Mouse (Mus musculus): Measurements from ENCODE around the gene Hist1h3a.
A peak's percentile ranks its signal among the peaks of the same experiment; 100 is the strongest.
"Not testable (repeated sequence)": the region's sequence is repeated elsewhere in the genome, so short reads cannot be mapped to it uniquely, and the experiment has no call there.

Hist1h3a gene

DNA sequence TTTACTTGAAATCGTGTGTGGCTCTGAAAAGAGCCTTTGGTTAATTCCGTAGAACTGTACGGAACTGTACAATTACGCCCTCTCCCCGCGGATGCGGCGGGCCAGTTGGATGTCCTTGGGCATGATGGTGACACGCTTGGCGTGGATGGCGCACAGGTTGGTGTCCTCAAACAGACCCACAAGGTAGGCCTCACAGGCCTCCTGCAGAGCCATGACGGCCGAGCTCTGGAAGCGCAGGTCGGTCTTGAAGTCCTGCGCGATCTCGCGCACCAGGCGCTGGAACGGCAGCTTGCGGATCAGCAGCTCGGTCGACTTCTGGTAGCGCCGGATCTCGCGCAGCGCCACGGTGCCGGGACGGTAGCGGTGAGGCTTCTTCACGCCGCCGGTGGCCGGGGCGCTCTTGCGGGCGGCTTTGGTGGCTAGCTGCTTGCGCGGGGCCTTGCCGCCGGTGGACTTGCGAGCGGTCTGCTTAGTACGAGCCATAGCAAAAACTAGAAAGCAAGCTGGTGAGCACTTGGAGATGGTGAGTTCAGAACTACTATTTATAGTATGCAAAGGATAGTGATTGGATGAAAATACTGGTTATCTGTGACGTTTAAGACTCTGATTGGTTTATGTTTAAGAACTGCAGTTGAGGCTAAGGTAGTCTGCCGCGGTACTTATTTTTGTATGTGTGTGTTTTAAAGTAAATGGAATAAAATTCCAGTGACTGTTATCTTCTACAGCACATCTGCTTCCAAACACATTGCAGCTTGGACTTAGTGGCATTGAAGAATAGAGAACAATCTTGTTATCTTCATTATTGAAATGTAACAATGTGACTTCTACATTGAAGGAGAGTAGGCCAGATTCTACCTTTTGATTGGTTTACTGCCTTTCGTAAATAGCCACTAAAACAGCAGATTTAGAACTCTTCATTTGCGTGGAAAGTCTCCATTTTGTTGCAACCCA lies at the start of gene Hist1h3a:
TSS of gene Hist1h3a (minus strand) at position 516 of the 951 bp plus-strand sequence.
- DNase-seq (ENCODE audit: low read depth), result peak; percentile 70

DNA sequence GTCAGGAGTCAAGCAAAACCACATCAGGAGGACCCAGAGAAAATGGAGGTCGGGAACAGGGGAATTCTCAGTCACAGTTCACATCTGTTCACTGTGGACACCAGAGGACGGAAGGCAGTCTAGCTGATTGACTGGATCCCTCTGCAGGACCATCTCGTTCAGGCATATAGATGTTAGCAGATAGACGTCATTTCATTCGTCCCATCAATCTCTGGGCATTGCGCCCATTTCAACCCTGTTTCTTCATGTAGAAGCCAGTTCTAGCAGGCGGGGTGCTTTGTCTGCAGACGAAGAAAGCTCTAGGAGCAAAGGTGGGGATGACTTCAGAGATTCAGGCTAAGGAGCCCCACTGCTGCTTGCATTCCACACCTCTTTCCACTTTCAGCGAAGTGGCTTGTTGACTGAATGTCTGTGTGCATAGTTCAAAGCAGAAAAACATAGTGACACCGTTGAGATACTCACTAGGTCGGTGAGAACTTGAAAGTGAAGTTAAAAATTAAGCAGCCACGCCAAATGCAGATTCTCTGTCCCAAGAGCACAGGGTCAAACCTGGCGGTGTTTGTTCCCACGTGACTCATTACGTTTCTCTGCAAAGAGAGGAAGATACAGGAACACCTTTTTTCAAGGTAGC lies 44.4 kb upstream of the Hist1h3a start, which contains the start of gene Slc17a2:
TSS of gene Slc17a2 (plus strand) at position 572 of the 631 bp plus-strand sequence.
- no peak for DNase-seq (ENCODE audit: low read depth)

DNA sequence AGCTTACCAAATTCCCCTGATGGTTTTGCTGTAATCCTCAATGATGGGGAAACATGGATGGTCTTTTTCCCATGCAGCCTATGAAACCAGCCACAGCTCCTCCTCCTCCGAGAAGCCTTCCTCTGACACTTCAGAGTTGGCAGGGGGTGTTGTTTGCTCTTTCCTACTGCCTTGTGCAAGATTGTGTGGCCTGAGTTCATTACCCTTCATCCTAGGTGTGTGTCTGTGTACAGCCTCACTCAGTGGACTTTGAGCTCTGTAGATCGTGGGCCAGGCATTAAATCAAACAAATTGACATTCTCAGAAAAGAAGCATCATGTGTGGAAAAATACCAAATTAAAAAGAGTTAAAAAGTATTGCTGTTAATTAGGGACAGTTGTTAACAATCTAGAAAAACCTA lies 42.3 kb upstream of the Hist1h3a start:
- DNase-seq (ENCODE audit: low read depth), result no peak

DNA sequence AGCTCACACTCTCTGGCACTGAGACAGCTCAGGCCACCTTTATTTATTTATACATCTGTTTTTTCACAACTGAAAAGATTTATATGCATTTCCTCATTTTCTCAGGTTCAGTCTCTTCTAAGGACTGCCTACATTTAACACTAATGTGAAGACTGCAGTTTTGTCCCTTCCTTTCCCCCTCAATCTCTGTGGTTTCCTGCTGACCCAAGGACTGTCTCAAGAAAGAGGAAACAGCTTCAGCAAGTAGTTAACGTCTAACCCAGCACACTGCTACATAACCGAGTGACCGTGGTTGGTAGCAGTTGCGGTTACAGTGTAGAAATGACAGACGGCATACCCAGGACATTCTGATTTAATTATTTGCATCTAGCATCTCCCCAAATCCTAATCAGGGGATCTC lies 37.2 kb upstream of the Hist1h3a start:
- no peak for DNase-seq (ENCODE audit: low read depth)

DNA sequence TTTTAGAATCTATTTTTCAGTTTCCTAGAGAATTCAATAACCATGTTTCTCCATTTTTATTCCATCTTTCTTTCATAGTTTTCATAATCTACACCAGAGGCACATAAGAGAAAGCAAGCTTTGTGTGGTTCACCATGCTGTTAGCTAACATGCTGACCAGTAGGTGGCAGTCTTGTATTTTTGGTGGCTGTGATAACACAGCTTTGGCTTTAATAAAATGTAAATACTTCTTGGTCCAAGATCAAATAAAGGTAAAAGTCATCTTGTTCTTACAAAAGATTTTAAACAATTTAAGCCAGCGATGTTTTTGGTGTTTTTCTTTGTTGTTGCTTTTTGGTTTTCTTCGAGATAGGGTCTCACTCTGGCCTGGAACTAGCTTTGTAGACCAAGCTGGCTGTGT lies 30.3 kb upstream of the Hist1h3a start:
- peak; percentile 20 for DNase-seq (ENCODE audit: low read depth)

DNA sequence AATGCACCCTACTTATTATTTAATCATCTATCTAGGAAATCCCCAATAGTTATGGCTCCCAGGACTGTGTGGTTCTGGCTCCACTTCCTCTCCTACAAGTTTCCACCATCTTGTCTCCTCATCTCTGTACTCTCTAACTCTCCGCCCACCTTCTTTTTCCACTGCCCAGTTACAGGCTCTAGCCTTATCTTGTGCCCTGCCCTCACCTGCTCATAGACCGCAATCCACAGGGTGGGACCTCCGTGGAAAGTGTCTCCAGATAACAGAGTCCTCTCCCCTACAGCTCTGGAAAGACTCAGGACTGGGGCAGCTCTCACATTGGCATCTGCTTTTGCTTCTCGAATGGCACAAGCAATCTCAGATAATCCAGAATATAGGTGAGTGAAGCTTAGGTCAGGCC lies 16.8 kb upstream of the Hist1h3a start:
- no peak for DNase-seq (ENCODE audit: low read depth)

DNA sequence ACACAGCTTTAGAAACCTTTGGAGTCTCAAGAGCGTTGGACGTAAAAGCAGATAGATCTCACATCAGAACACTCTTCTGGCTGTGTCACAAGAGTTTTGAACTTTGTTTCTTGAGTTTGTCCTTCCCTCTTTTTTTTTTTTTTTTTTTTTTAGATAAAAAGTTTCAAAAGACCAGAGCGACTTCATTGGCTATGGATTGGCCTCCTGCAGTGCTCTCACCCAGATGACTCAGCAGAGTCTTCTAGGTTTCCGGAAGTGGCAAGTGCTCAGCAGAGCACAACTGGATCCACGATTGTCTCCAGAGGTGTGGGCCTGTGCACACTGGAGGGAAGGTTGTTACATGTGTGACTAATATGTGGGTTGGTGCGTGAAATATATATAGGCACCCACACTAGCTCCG lies 16.2 kb upstream of the Hist1h3a start:
- no peak for DNase-seq (ENCODE audit: low read depth)

DNA sequence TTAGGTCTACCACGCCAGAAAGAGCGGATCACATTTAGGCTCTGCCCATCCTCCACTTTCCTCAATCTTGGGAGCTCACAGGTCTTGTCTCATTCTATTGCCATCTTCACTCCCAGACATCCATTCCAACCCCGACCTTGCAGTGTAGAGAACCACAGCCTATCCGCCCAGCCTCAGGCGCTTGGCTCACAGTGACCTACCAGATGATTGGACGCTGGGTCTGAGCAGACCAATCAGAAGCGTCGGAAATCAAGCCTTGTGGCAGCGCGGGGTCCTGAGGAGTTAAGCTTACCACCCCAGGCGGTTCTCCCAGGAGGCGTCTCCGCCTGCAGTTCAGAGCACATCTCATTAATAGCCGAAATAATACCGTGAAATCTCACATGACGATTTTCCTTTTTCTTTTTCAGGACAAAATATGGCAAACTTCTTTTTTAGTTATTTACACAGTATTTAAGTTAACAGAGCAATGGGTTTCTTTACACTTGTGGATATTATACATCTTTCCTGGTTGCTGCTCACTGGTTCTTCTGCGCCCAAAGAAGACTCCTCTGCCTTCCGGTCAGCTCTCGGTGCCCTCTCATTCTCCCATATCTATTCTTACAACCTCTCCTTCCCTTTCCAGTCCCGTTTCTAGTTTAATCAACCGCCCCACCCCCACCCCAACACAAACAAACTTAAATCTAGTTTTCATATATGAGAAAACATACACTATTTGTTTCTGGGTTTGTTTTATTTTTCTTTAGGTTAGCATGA lies 10.6 kb upstream of the Hist1h3a start:
- no peak for DNase-seq (ENCODE audit: low read depth)

DNA sequence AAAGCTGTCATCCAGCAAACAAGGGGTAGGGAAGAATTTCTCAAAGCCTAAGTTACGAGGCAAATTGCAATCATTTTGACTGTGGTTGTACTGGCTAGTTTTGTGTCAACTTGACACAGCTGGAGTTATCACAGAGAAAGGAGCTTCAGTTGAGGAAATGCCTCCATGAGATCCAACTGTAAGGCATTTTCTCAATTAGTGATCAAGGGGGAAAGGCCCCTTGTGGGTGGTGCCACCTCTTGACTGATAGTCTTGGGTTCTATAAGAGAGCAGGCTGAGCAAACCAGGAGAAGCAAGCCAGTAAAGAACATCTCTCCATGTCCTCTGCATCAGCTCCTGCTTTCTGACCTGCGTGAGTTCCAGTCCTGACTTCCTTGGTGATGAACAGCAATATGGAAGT lies 7.4 kb upstream of the Hist1h3a start, which contains the start of gene Trim38:
TSS of gene Trim38 (plus strand) at position 301 of the 400 bp plus-strand sequence.
- DNase-seq (ENCODE audit: low read depth), result not testable (repeated sequence)

DNA sequence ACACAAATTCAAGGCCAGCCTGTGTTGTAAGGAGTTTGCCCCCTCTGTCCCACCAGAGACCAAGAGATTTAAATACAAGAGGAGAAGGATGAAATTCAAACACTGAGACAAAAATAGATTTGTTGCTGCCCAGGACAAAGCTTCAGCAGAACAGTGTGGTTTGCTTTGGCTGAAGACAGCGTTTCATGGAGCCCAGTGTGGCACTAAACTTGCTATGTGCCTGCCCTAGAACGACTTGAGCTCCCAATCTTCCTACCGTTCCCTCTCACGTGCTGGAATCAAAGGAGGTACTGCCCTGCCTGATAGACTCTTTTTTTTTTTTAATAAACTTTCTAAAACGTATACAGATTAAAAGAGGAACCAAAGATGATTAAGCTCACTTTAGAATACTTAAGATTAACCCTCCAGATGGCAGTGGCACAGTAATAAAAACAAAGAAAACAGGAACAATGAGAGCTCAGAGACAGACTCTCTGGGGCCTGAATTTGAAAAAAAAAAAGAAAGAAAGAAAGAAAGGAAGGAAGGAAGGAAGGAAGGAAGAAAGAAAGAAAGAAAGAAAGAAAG lies 6.7 kb upstream of the Hist1h3a start:
- DNase-seq (ENCODE audit: low read depth), result no peak

DNA sequence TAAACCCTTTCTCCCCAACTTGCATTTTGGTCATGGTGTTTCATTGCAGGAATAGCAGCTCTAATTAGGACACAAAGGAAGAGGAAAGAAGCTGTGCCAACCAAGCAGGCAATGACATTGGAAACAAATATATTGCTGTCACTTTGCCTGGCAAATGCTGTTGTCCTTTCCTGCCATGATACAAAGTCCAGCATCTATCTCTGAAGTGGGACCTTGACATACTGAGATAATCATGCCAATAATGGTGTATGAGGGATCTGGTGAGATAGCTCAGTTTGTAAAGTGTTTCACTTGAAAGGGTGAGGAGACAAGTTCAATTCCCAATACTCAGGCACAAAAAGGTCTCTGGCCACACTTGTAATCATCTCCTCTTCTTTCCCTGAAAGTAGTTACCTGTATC lies 4.6 kb upstream of the Hist1h3a start:
- DNase-seq (ENCODE audit: low read depth), result no peak

DNA sequence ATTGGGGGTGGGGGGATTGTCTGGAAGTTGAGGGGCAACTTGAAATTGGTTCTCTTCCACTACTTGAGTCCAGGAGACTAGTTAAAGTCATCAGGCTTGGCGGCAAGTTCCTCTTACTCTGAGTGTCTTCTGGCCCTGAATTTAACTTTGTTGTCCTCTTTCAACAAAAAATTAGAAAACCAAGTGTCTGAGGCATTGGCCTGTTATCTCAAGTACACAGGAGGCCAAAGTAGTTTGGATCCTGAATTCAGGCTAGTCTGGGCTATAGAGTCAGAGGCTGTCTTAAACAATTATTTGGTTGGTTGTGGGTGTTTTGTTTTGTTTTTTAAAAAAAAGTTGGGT lies 3.0 kb upstream of the Hist1h3a start:
- DNase-seq (ENCODE audit: low read depth), result no peak

DNA sequence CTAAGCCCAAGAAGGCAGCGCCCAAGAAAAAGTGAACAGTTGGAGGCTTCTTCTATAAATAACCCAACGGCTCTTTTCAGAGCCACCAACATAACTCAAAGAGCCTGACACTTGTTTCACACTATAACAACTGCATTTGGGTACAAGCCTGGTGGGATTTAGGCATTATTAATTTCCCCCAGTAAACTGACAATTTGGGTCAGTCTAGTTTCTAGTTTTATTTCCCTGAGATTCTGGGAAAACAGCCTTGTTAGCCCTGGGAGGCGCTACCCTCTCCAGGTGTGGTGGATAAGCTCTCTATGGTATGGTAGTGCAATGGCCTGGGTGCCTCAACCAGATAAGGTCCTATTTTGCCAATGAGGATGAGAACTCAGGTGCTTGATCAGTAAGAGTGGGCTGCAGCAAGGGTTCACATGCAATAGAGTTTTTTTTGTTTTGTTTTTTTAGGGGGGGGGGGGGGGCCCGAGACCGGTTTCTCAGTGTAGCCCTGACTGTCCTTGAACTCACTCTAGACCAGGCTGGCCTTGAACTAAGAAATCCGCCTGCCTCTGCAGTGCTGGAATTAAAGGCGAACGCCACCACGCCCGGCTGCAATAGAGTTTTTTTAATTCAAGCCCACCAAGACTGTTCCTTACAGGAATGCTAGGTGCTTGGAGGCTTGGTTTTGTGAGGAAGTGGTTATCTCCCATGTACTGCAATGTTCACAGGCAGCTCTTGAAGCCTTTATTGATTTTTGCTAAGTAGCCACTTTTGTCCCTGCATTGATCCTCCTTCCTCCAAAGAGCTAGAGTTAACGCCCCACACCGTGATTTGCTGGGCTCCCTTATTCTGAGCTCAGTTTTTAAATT lies 2.4 kb upstream of the Hist1h3a start:
- no peak for DNase-seq (ENCODE audit: low read depth)

DNA sequence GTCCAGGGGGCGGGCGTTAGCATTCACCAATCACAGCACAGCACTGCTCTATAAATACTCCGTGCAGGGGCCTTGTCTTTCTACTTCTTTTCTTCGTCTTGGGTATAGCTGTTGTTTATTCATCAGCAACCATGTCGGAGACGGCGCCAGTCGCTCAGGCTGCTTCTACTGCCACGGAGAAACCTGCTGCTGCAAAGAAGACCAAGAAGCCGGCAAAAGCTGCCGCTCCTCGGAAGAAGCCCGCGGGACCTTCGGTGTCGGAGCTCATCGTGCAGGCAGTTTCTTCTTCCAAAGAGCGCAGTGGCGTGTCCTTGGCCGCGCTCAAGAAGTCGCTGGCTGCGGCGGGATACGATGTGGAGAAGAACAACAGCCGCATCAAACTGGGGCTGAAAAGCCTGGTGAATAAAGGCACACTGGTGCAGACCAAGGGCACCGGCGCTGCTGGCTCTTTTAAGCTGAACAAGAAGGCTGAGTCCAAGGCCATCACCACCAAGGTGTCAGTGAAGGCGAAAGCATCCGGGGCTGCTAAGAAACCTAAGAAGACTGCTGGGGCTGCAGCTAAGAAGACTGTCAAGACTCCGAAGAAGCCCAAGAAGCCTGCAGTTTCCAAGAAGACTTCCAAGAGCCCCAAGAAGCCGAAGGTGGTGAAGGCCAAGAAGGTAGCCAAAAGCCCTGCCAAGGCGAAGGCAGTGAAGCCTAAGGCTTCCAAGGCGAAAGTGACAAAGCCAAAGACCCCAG lies 1.6 kb upstream of the Hist1h3a start, which contains the start of gene Hist1h1a:
TSS of gene Hist1h1a (plus strand) at position 81 of the 738 bp plus-strand sequence.
- no peak for DNase-seq (ENCODE audit: low read depth)

DNA sequence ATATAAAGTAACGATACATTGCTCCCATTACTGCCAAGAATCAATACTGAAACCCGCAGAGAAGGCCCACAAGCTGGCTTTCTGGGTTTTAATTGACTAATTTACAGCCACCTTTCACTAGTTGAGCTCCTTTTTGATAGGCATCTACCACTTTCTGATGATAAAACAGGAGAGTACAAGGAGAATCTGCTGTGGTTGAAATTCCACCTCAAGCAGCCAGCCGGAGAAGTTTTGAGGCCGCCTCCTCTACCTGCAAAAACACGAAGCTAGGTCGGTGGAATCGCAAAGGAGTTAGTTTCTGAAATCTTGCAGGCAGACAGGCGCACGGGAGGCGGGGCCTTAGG lies 1.0 kb upstream of the Hist1h3a start:
- DNase-seq (ENCODE audit: low read depth), result no peak

DNA sequence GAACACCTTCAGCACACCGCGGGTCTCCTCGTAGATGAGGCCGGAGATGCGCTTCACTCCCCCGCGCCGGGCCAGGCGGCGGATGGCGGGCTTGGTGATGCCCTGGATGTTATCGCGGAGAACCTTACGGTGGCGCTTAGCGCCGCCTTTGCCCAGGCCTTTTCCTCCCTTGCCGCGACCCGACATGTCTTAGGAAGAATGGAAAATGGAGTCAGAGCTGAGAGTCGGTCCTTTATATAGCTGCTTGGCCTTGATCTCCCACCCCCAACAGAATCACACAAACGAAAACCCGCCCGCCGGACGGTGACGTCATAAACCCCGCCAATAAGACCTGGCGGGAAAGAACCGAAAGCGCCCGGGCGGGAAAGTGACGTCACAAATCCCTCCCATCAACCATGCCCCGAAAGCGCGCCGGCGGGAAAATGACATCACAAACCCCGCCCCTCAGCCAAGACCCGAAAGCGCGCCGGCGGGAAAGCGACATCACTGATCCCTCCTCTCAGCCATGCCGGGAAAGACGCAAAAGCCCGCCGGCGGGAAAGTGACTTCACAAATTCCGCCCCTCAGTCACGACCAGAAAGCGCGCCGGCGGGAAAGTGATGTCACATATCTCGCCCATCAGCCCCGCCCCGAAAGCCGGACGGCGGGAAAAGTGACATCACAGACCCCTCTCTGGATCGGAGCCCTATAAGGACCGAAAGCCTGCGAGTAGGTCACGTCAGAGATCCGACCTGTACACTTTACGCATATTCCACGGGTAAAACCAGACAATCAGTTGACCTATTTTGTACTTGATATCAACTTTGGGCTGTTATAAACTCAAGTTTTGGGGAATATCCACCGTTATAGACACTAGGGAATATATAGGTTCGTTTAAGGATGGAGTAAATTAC lies 968 bp downstream of the Hist1h3a start, which contains the start of gene Hist1h4a:
TSS of gene Hist1h4a (minus strand) at position 259 of the 893 bp plus-strand sequence.
- DNase-seq (ENCODE audit: low read depth), result peak; percentile 86

DNA sequence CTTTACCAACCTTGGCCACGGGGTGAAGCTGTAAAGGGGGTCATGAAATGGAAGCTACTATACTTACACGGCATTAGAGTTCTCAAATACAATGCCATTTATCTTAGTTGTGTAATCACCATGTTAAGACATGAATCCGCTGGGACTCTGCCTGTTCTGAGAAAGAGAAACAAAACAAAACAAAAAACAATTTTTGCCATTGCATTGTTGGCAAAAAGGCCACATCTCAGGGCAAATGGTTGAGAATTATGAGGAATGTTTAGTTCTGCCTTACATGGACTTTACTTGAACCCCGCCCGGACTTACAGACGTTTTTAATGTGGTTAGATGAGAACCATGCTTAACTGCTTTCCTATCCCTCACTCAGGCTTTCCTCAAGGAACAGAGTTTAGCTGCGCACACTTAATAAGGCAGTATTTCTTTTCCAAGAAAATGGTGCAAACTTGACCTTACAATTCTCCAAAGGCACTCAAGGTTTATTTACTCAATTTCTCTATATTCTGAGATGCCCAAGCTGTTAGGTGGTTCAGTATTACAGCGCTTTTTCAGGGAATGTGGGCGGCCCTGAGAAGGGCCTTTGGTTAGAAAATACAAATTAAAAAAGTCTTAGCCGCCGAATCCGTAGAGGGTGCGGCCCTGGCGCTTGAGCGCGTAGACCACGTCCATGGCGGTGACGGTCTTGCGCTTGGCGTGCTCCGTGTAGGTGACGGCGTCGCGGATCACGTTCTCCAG lies 1.8 kb downstream of the Hist1h3a start:
- DNase-seq (ENCODE audit: low read depth), result no peak

DNA sequence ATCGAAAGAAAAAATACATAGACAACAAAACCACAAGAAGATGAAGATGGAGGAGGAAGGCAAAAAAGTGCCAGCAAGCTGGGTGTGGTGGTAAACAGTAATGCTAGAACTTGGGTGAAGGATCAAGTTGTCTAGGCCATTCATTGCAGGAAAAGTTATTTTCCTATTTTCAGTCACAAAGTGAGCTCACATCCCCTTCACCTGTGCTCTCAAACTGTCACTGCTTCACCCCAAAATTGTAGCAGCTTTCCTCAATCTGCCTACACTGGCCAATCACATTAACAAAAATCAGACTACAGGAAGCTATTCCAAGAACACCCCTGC lies 2.3 kb downstream of the Hist1h3a start:
- DNase-seq (ENCODE audit: low read depth), result no peak

DNA sequence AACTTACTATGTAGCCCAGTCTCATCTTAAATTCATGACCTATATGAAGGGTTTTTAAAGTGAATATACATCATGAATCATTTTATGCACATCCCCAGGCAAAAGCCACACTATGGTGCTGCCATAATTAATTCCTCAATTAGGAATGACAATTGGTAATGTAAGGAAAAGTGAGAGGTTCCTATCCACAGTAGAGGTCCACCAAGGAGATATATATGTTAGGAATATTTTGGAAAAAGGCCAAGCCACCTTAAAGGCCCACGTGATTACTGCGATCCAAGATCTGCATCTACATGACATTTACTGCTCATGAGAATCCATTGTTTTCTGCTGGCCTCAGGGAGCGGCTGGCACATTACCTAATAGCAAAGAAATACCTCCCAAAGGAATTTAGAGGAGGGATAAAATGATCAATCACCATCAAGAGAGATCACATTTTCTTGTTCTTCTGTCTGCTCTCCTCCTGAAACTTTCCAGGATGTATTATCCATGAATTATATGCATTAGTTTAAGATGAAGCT lies 2.9 kb downstream of the Hist1h3a start:
- no peak for DNase-seq (ENCODE audit: low read depth)

All from fibroblast of lung, adult 2 months (primary cell).